Mouse (Mus musculus) liver, adult 2 months (tissue): Measurements from ENCODE around the gene Runx2.

ENCODE experiments used
- CTCF ChIP-seq: fragments of 200-500 bp; IDR thresholded peaks from 2 replicates; pipeline ENCODE4 v1.5.1; 2011; ENCODE audit warnings: low read depth, low read length, control low read depth
- POLR2A ChIP-seq: fragments of 200-500 bp; IDR thresholded peaks from 2 replicates; pipeline ENCODE4 v1.6.1; 2011; ENCODE audit warnings: low read length, control low read depth; ENCODE audit not compliant: insufficient read depth; ENCODE audit errors: extremely low read depth

- TF ChIP-seq POLR2A (no peak), CTCF (no peak)
Observed at GRCm38 (mm10) chr17:44797331-44797730, 17.3 kb downstream of the Runx2 start.
